Mouse (Mus musculus) limb, embryonic 11.5 days (tissue): ENCODE data around the gene Lyzl4. TPM values are rescaled to one million over a fixed set of nuclear protein-coding genes. Genes with fewer than 3 reads are reported as not detected.

Experiments
- ATAC-seq: fragments of 200-750 bp; cut with Nextera tagmentation; 2 replicates; pipeline ENCODE4 v1.8.0; 2017; ENCODE audit warnings: low read depth; ENCODE audit not compliant: insufficient number of reproducible peaks, low FRiP score, low TSS enrichment
- DNase-seq: peaks from one replicate; pipeline ENCODE4 v3.0.0-alpha.2; 2015; ENCODE audit warnings: low spot score
- H3K27ac ChIP-seq: fragments of 300-500 bp; sonication (generic); replicated peaks from 2 replicates; pipeline ENCODE4 v1.5.1; 2014; ENCODE audit warnings: low read depth, mild to moderate bottlenecking, low read length
- H3K27me3 ChIP-seq: fragments of 300-500 bp; sonication (generic); 2 replicates; pipeline ENCODE4 v1.6.1; 2014; ENCODE audit warnings: mild to moderate bottlenecking, low read length, mixed read lengths; ENCODE audit not compliant: control insufficient read depth, insufficient read depth
- H3K36me3 ChIP-seq: fragments of 300-500 bp; sonication (generic); 2 replicates; pipeline ENCODE4 v1.6.1; 2014; ENCODE audit warnings: mild to moderate bottlenecking, low read length, moderate library complexity, mixed read lengths; ENCODE audit not compliant: control insufficient read depth, insufficient read depth
- H3K4me1 ChIP-seq: fragments of 300-500 bp; sonication (generic); 2 replicates; pipeline ENCODE4 v1.6.1; 2014; ENCODE audit warnings: low read length, mixed read lengths; ENCODE audit not compliant: control insufficient read depth, insufficient read depth
- H3K4me2 ChIP-seq: fragments of 300-500 bp; sonication (generic); 2 replicates; pipeline ENCODE4 v1.6.1; 2014; ENCODE audit warnings: low read depth, mild to moderate bottlenecking, moderate library complexity; ENCODE audit not compliant: severe bottlenecking
- H3K4me3 ChIP-seq: fragments of 300-500 bp; sonication (generic); 2 replicates; pipeline ENCODE4 v1.5.1; 2014; ENCODE audit warnings: low read depth, low read length
- H3K9ac ChIP-seq: fragments of 300-500 bp; sonication (generic); 2 replicates; pipeline ENCODE4 v1.6.1; 2014; ENCODE audit warnings: mild to moderate bottlenecking, low read length
- H3K9me3 ChIP-seq: fragments of 300-500 bp; sonication (generic); 2 replicates; pipeline ENCODE4 v1.6.1; 2016; ENCODE audit warnings: low read length; ENCODE audit not compliant: control insufficient read depth
- WGBS: fragments of 180-500 bp; shearing (Covaris S2); extraction: QIAGEN DNeasy Blood & Tissue Kit; methylation state at CpG from one replicate; pipeline ENCODE4 v1.1.7; 2014; 5-methylcytosine and 5-hydroxymethylcytosine counted together
- polyA plus RNA-seq: library from polyadenylated mRNA; unstranded; fragments of >200 nt; fragmentation: Nextera tagmentation; extraction: Ambion mirVana; gene quantifications from 2 replicates; pipeline ENCODE4 v1.2.1, GENCODE M21; 2014

Gene Lyzl4
- polyA plus RNA-seq, 1 experiment from 2014 or later: not detected

- Histone ChIP-seq H3K4me1 (no peaks in the 10 kb centered on the region), H3K9me3 (no peaks in the 10 kb centered on the region), H3K36me3 (no peaks in the 10 kb centered on the region), H3K27me3 (no peaks in the 10 kb centered on the region), H3K4me3 (no peak overlapping the region), H3K9ac (no peak overlapping the region), H3K4me2 (no peak overlapping the region), H3K27ac (no peak overlapping the region)
- DNase-seq (no peak), ATAC-seq (no peak)
- 63% methylated on average over 8 of the region's 8 CpGs for WGBS
Measured at GRCm38 (mm10) chr9:121528605-121529357, 113.1 kb downstream of the Lyzl4 start.

Other genes with a start within 250 kb of the Lyzl4 start
- 0.58 and 0.85 TPM in 2 replicates for gene Cck, start 146.4 kb downstream of the Lyzl4 start, polyA plus RNA-seq
- 0.27 and 0.69 TPM in 2 replicates for gene Vipr1, start 620 bp upstream of the Lyzl4 start, polyA plus RNA-seq
- gene Sec22c, start 63.4 kb upstream of the Lyzl4 start, polyA plus RNA-seq: 10.7 and 11.8 TPM in 2 replicates
- 99.8 and 103 TPM in 2 replicates for gene Ss18l2, start 68.2 kb upstream of the Lyzl4 start, polyA plus RNA-seq
- 65.1 and 69.0 TPM in 2 replicates for gene Nktr, start 77.1 kb upstream of the Lyzl4 start, polyA plus RNA-seq
- gene Zfp651, start 117.2 kb upstream of the Lyzl4 start, polyA plus RNA-seq: 6.2 and 7.8 TPM in 2 replicates
- 1.3 and 1.7 TPM in 2 replicates for gene Klhl40, start 135.5 kb upstream of the Lyzl4 start, polyA plus RNA-seq
- gene Hhatl, start 150.4 kb upstream of the Lyzl4 start, polyA plus RNA-seq: not detected in 2 replicates
- gene Ccdc13, start 197.4 kb upstream of the Lyzl4 start, polyA plus RNA-seq: 0.35 and 0.37 TPM in 2 replicates
- 149 and 155 TPM in 2 replicates for gene Higd1a, start 216.3 kb upstream of the Lyzl4 start, polyA plus RNA-seq